Mouse (Mus musculus): ENCODE data around the gene Cacna2d4.

- TF ChIP-seq CTCF (IDR thresholded peaks at IDR 0.05; ENCODE audit: low read depth, low read length) (no peak), POLR2A (IDR thresholded peaks at IDR 0.05; ENCODE audit: borderline replicate concordance, low read depth, low read length) (no peak)
These were observed 124.8 kb downstream of the Cacna2d4 start for GRCm38 (mm10) chr6:119360925-119361702.
